Mouse (Mus musculus) adrenal gland, adult 2 months (tissue): ENCODE data around the gene Ubtf. TPM values are rescaled to one million over a fixed set of nuclear protein-coding genes. Genes with fewer than 3 reads are reported as not detected.
"Not testable (repeated sequence)": the region's sequence is repeated elsewhere in the genome, so short reads cannot be mapped to it uniquely, and the experiment has no call there.

ENCODE experiments used
- DNase-seq: peaks from one replicate; pipeline ENCODE4 v3.0.0; 2021
- polyA plus RNA-seq: library from polyadenylated mRNA; depleted of rRNA; stranded (reverse); fragments of >200 nt; gene quantifications from 2 replicates; pipeline ENCODE4 v1.2.3, GENCODE M21; 2012
- total RNA-seq, 2 experiments: library from RNA; stranded (reverse); gene quantifications; 2 replicates each; pipeline ENCODE4 v1.2.3; 2021

The Ubtf gene
- total and polyA plus RNA-seq, 3 experiments: 24.2 to 110 (median 95.9) TPM

GRCm38 (mm10) chr11:102294887-102295597 lies 24.5 kb downstream of the Ubtf start:
- no peak for DNase-seq

- no peak for DNase-seq
Observed at GRCm38 (mm10) chr11:102294416-102294815, 25.1 kb downstream of the Ubtf start.

GRCm38 (mm10) chr11:102293971-102294370 lies 25.6 kb downstream of the Ubtf start:
- DNase-seq: no peak

GRCm38 (mm10) chr11:102291051-102291535 lies 28.4 kb downstream of the Ubtf start:
- DNase-seq: peak; percentile 9

GRCm38 (mm10) chr11:102290141-102290540 lies 29.4 kb downstream of the Ubtf start:
- no peak for DNase-seq

GRCm38 (mm10) chr11:102289511-102290100 lies 29.9 kb downstream of the Ubtf start:
- DNase-seq: no peak

- no peak for DNase-seq
Observed at GRCm38 (mm10) chr11:102288913-102289312, 30.6 kb downstream of the Ubtf start.

GRCm38 (mm10) chr11:102288027-102288804 lies 31.3 kb downstream of the Ubtf start:
- no peak for DNase-seq

- no peak for DNase-seq
Observed at GRCm38 (mm10) chr11:102287485-102287884, 32.1 kb downstream of the Ubtf start.

GRCm38 (mm10) chr11:102285095-102285834 lies 34.3 kb downstream of the Ubtf start:
- DNase-seq: no peak

GRCm38 (mm10) chr11:102284501-102285094 lies 34.9 kb downstream of the Ubtf start, which contains the start of gene Tmub2:
Gene Tmub2 (plus strand): TSS chr11:102284931.
- peak; percentile 97 for DNase-seq

GRCm38 (mm10) chr11:102283922-102284321 lies 35.6 kb downstream of the Ubtf start:
- DNase-seq: no peak

- not testable (repeated sequence) for DNase-seq
Observed at GRCm38 (mm10) chr11:102280267-102280666, 39.3 kb downstream of the Ubtf start.

- no peak for DNase-seq
Observed at GRCm38 (mm10) chr11:102279595-102279994, 39.9 kb downstream of the Ubtf start.

GRCm38 (mm10) chr11:102277754-102278153 lies 41.8 kb downstream of the Ubtf start:
- DNase-seq: no peak

GRCm38 (mm10) chr11:102276411-102276915 lies 43.1 kb downstream of the Ubtf start:
- peak; percentile 70 for DNase-seq

GRCm38 (mm10) chr11:102268520-102269244 lies 50.9 kb downstream of the Ubtf start, which contains the start of gene Asb16:
Gene Asb16 (plus strand): TSS chr11:102268743.
- no peak for DNase-seq

GRCm38 (mm10) chr11:102267480-102267879 lies 52.1 kb downstream of the Ubtf start:
- DNase-seq: peak; percentile 86

- DNase-seq: no peak
Observed at GRCm38 (mm10) chr11:102266631-102267355, 52.7 kb downstream of the Ubtf start.

- no peak for DNase-seq
Observed at GRCm38 (mm10) chr11:102265816-102266215, 53.7 kb downstream of the Ubtf start.
